Mouse (Mus musculus) heart, adult 18-20 months (tissue): ENCODE results near the gene Sell. TPM values are rescaled to one million over a fixed set of nuclear protein-coding genes. Genes with fewer than 3 reads are reported as not detected.

Experiments
- total RNA-seq, 2 experiments: library from RNA; stranded (reverse); gene quantifications; 2 replicates each; pipeline ENCODE4 v1.2.3; 2021

The Sell gene
- total RNA-seq, 2 experiments from 2014 or later = 0.65 to 9.8 TPM

Other genes starting within 250 kb of the Sell start
- 1 to 10 TPM; 4.2 to 5.2 TPM for gene Scyl3, start 132.9 kb upstream of the Sell start, total RNA-seq
- 1 to 10 TPM in 1 of 2 experiments, under 1 TPM in 1; 0.72 to 2.0 TPM for gene BC055324, start 67.2 kb upstream of the Sell start, total RNA-seq
- 1 to 10 TPM; 3.4 to 5.1 TPM for gene Mettl18, start 67.1 kb upstream of the Sell start, total RNA-seq
- gene Sele, start 13.7 kb upstream of the Sell start, total RNA-seq = under 1 TPM in 1 of 2 experiments, not detected in 1; 0.37 TPM
- gene Selp, start 53.3 kb downstream of the Sell start, total RNA-seq = 1 to 10 TPM; 1.6 to 1.8 TPM
- 1 to 10 TPM; 1.4 to 1.9 TPM for gene F5, start 89.9 kb downstream of the Sell start, total RNA-seq
- 1 to 10 TPM; 4.9 to 5.7 TPM for gene Slc19a2, start 187.1 kb downstream of the Sell start, total RNA-seq
- 1 to 10 TPM; 8.1 to 9.8 TPM for gene Ccdc181, start 213.6 kb downstream of the Sell start, total RNA-seq
- gene Nme7, start 242.1 kb downstream of the Sell start, total RNA-seq = 1 to 10 TPM; 3.1 to 3.8 TPM
- 10 to 100 TPM; 21.6 to 23.6 TPM for gene Blzf1, start 245.5 kb downstream of the Sell start, total RNA-seq